Comparison of ENCODE assay signal across 13 mouse cellular contexts in the genomic region with DNA sequence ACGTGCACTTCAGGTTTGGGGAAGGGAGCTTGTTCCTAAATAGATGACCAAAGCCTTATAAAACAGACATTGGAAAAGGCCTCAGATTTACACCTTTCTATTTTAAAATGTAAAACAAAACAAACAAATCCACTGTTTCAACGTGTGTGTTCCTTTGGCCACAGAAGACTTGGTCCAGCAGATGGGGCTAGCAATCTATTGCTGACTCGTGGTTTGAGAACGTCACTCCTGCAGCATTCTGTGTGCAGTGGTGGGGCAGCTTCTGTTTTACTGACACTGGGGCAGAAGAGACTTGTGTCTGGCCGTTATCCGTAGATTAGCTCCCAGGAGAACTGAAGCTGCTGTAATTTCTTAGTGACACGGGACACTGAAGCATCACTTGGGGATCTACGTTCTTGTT. TPM values are rescaled to one million over a fixed set of nuclear protein-coding genes. Genes with fewer than 3 reads are reported as not detected.
DNase-seq lines count a peak whose midpoint lies in the region; ATAC-seq lines count a peak whose summit lies in the region.
"Had no signal": no experiment of that assay in that cellular context is flagged by ENCODE, and none has a peak within 500 bp of the region (broad histone marks: within the 10 kb centered on the region; RNA-seq: fewer than 3 reads in every experiment).

No protein-coding gene starts in this region.

- ATAC-seq in erythroblast, adult 5-6 weeks (replicated peaks; ENCODE audit: low FRiP score, poor library complexity, severe bottlenecking), result no peak
- ATAC-seq: inflammation-experienced regulatory T-cells, adult 6 months had no signal

- peak; percentile 8 for DNase-seq in adrenal gland, postnatal 25 days
- DNase-seq in adrenal gland, adult 18-20 months (ENCODE audit: low spot score in 2 of 2), result no peak
- peak; percentile 66 for DNase-seq in kidney, postnatal 10 days
- no peak for DNase-seq in kidney, adult 18-20 months
- DNase-seq in testis, postnatal 10 days (ENCODE audit: low spot score), result peak; percentile 59
- no peak for DNase-seq in testis, postnatal 14 days (ENCODE audit: low spot score)
- DNase-seq in left cerebral cortex, adult 18-20 months (ENCODE audit: low spot score in 2 of 2), result no peak
- DNase-seq: liver, embryonic 13.5 days; midbrain, embryonic 14.5 days; right cerebral cortex, postnatal 4 days; thymus, adult 2 months had no signal

RNA-seq across cellular contexts. Expression of a gene that starts 6.9 kb away (rescaled TPM):
- total RNA-seq in adrenal gland, postnatal 25 days (2021), result 48.4 and 53.7 TPM in 2 replicates
- total RNA-seq in adrenal gland, adult 18-20 months (2021), result 10 to 100 TPM; 45.9 to 50.1 TPM
- 8.2 and 37.7 TPM in 2 replicates for total RNA-seq in erythroblast, adult 5-6 weeks (2015; ENCODE audit: low replicate concordance)
- 5.7 and 18.2 TPM in 2 replicates for total RNA-seq in erythroblast, adult 5-6 weeks (2017; ENCODE audit: low replicate concordance)
- total RNA-seq in left cerebral cortex, adult 18-20 months (2021), result 10 to 100 TPM; 32.9 to 42.8 TPM

RNA-seq across cellular contexts. Expression of a gene that starts 7.0 kb away (rescaled TPM):
- total RNA-seq in adrenal gland, postnatal 25 days (2021), result 20.6 and 21.1 TPM in 2 replicates
- 10 to 100 TPM; 11.4 to 13.3 TPM for total RNA-seq in adrenal gland, adult 18-20 months (2021)
- 11.1 and 11.3 TPM in 2 replicates for total RNA-seq in erythroblast, adult 5-6 weeks (2015; ENCODE audit: low replicate concordance)
- 5.6 and 12.5 TPM in 2 replicates for total RNA-seq in erythroblast, adult 5-6 weeks (2017; ENCODE audit: low replicate concordance)
- total RNA-seq in left cerebral cortex, adult 18-20 months (2021), result 10 to 100 TPM; 22.5 to 23.8 TPM

RNA-seq across cellular contexts. Expression of a gene that starts 37.3 kb away (rescaled TPM):
- 11.0 and 11.5 TPM in 2 replicates for total RNA-seq in adrenal gland, postnatal 25 days (2021)
- 10 to 100 TPM; 12.1 to 13.5 TPM for total RNA-seq in adrenal gland, adult 18-20 months (2021)
- 4.4 and 4.8 TPM in 2 replicates for total RNA-seq in erythroblast, adult 5-6 weeks (2015; ENCODE audit: low replicate concordance)
- 2.6 and 4.6 TPM in 2 replicates for total RNA-seq in erythroblast, adult 5-6 weeks (2017; ENCODE audit: low replicate concordance)
- 10 to 100 TPM; 11.5 to 12.6 TPM for total RNA-seq in left cerebral cortex, adult 18-20 months (2021)

RNA-seq across cellular contexts. Expression of a gene that starts 57.1 kb away (rescaled TPM):
- total RNA-seq in adrenal gland, postnatal 25 days (2021), result 2.0 TPM in 1 of 2 replicates, not detected in the other
- total RNA-seq in adrenal gland, adult 18-20 months (2021), result under 1 TPM; 0.22 to 0.53 TPM
- not detected in 2 replicates for total RNA-seq in erythroblast, adult 5-6 weeks (2015; ENCODE audit: low replicate concordance)
- total RNA-seq in erythroblast, adult 5-6 weeks (2017; ENCODE audit: low replicate concordance), result not detected in 2 replicates
- total RNA-seq in left cerebral cortex, adult 18-20 months (2021), result under 1 TPM; 0.47 to 0.98 TPM

Comparison
In these comparisons a context has a peak if more than half of its experiments do, and no peak if none do; other contexts are left out.
1. DNase-seq: peak in adrenal gland, postnatal 25 days (single experiment), kidney, postnatal 10 days (single experiment) and testis, postnatal 10 days (single experiment); none in adrenal gland, adult 18-20 months (0 of 2), kidney, adult 18-20 months (single experiment), testis, postnatal 14 days (single experiment) and left cerebral cortex, adult 18-20 months (0 of 2).